Mouse (Mus musculus) lung, postnatal 0 days (tissue): ENCODE results near the gene Ccdc117.

Source experiments
- CTCF ChIP-seq: IDR thresholded peaks from 2 replicates; pipeline ENCODE4 v1.5.1; 2016; ENCODE audit warnings: antibody characterized with exemption, mild to moderate bottlenecking
- EP300 ChIP-seq: IDR thresholded peaks from 2 replicates; pipeline ENCODE4 v1.6.1; 2016; ENCODE audit warnings: antibody characterized with exemption, mild to moderate bottlenecking, control low read depth

DNA sequence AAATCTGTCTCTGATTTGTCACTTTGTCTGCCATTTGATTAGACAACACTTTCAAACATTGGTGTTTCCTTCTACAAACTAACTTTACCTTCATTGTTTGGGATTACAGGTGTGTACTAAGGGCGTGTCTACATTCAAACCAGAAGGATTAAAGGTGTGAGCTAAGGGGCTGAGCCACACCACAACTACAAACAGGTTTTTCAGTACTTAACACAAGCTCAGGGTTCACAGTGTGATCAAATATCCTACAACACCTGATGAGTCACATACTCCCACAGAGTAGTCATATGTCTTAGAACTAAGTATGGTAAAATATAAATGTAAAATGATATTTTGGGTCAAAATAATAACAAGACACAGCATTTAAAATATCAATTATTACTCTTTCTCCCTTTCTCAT lies 9.9 kb upstream of the Ccdc117 start:
- TF ChIP-seq CTCF (no peak), EP300 (no peak)
